Mouse (Mus musculus): ENCODE results near the gene Ptprt. TPM values are rescaled to one million over a fixed set of nuclear protein-coding genes. Genes with fewer than 3 reads are reported as not detected.

Ptprt gene
- polyA plus RNA-seq, 1 experiment from 2014 or later = 0.77 TPM

GRCm38 (mm10) chr2:161709316-161709715 lies 951.6 kb downstream of the Ptprt start:
- WGBS = 89% methylated on average over 5 of the region's 5 CpGs
- H3K4me1 ChIP-seq (ENCODE audit: control insufficient read depth, insufficient read depth, low read length) = peaks cover 2% of the 10 kb centered on the region; the same call in 1 of the 2 replicates
- H3K9me3 ChIP-seq (ENCODE audit: control insufficient read depth, low read length) = no peaks in the 10 kb centered on the region
- no peaks in the 10 kb centered on the region for H3K36me3 ChIP-seq (ENCODE audit: control insufficient read depth, insufficient read depth, low read length)
- no peak overlapping the region for H3K4me2 ChIP-seq
- H3K27me3 ChIP-seq (ENCODE audit: control insufficient read depth, insufficient read depth, low read length) = peaks cover 13% of the 10 kb centered on the region; the same call in 1 of the 2 replicates
- no peak overlapping the region for H3K27ac ChIP-seq (ENCODE audit: low read depth, low read length)
- DNase-seq (ENCODE audit: low spot score, missing footprints) (no peak), ATAC-seq (ENCODE audit: low FRiP score) (no peak)
- no peak overlapping the region for H3K4me3 ChIP-seq (ENCODE audit: low read depth, low read length)
- H3K9ac ChIP-seq (ENCODE audit: low read length) = no peak overlapping the region

- DNase-seq (ENCODE audit: low spot score, missing footprints) (no peak), ATAC-seq (ENCODE audit: low FRiP score) (no peak)
- peaks cover 12% of the 10 kb centered on the region; the same call in 1 of the 2 replicates for H3K27me3 ChIP-seq (ENCODE audit: control insufficient read depth, insufficient read depth, low read length)
- H3K4me2 ChIP-seq = no peak overlapping the region
- H3K4me1 ChIP-seq (ENCODE audit: control insufficient read depth, insufficient read depth, low read length) = peaks cover 2% of the 10 kb centered on the region; the same call in 1 of the 2 replicates
- WGBS = 83% methylated on average over 7 of the region's 7 CpGs
- H3K9me3 ChIP-seq (ENCODE audit: control insufficient read depth, low read length) = no peaks in the 10 kb centered on the region
- H3K9ac ChIP-seq (ENCODE audit: low read length) = no peak overlapping the region
- H3K27ac ChIP-seq (ENCODE audit: low read depth, low read length) = no peak overlapping the region
- H3K4me3 ChIP-seq (ENCODE audit: low read depth, low read length) = no peak overlapping the region
- no peaks in the 10 kb centered on the region for H3K36me3 ChIP-seq (ENCODE audit: control insufficient read depth, insufficient read depth, low read length)
Observed at GRCm38 (mm10) chr2:161706386-161706915, 954.5 kb downstream of the Ptprt start.

- Histone ChIP-seq H3K4me2 (no peak overlapping the region), H3K9ac (ENCODE audit: low read length) (no peak overlapping the region), H3K9me3 (ENCODE audit: control insufficient read depth, low read length) (no peaks in the 10 kb centered on the region), H3K27me3 (ENCODE audit: control insufficient read depth, insufficient read depth, low read length) (peaks cover 12% of the 10 kb centered on the region; the same call in 1 of the 2 replicates), H3K4me1 (ENCODE audit: control insufficient read depth, insufficient read depth, low read length) (peaks cover 2% of the 10 kb centered on the region; the same call in 1 of the 2 replicates), H3K27ac (ENCODE audit: low read depth, low read length) (no peak overlapping the region), H3K4me3 (ENCODE audit: low read depth, low read length) (no peak overlapping the region), H3K36me3 (ENCODE audit: control insufficient read depth, insufficient read depth, low read length) (no peaks in the 10 kb centered on the region)
- ATAC-seq (ENCODE audit: low FRiP score) (no peak), DNase-seq (ENCODE audit: low spot score, missing footprints) (no peak)
- WGBS = 16% methylated on average over 8 of the region's 8 CpGs
Observed at GRCm38 (mm10) chr2:161704811-161705210, 956.1 kb downstream of the Ptprt start.

GRCm38 (mm10) chr2:161704410-161704809 lies 956.5 kb downstream of the Ptprt start:
- WGBS = 33% methylated on average over 9 of the region's 9 CpGs
- Histone ChIP-seq H3K27ac (ENCODE audit: low read depth, low read length) (no peak overlapping the region), H3K9ac (ENCODE audit: low read length) (no peak overlapping the region), H3K4me1 (ENCODE audit: control insufficient read depth, insufficient read depth, low read length) (peaks cover 2% of the 10 kb centered on the region; the same call in 1 of the 2 replicates), H3K4me2 (no peak overlapping the region), H3K27me3 (ENCODE audit: control insufficient read depth, insufficient read depth, low read length) (peaks cover 12% of the 10 kb centered on the region; the same call in 1 of the 2 replicates), H3K36me3 (ENCODE audit: control insufficient read depth, insufficient read depth, low read length) (no peaks in the 10 kb centered on the region), H3K4me3 (ENCODE audit: low read depth, low read length) (no peak overlapping the region), H3K9me3 (ENCODE audit: control insufficient read depth, low read length) (no peaks in the 10 kb centered on the region)
- DNase-seq (ENCODE audit: low spot score, missing footprints) (no peak), ATAC-seq (ENCODE audit: low FRiP score) (no peak)

GRCm38 (mm10) chr2:161695819-161696218 lies 965.1 kb downstream of the Ptprt start:
- H3K27ac ChIP-seq (ENCODE audit: low read depth, low read length) = no peak overlapping the region
- H3K4me3 ChIP-seq (ENCODE audit: low read depth, low read length) = no peak overlapping the region
- H3K27me3 ChIP-seq (ENCODE audit: control insufficient read depth, insufficient read depth, low read length) = no peaks in the 10 kb centered on the region; the same call in 1 of the 2 replicates
- H3K4me1 ChIP-seq (ENCODE audit: control insufficient read depth, insufficient read depth, low read length) = no peaks in the 10 kb centered on the region
- ATAC-seq (ENCODE audit: low FRiP score) (no peak), DNase-seq (ENCODE audit: low spot score, missing footprints) (no peak)
- H3K4me2 ChIP-seq = no peak overlapping the region
- H3K36me3 ChIP-seq (ENCODE audit: control insufficient read depth, insufficient read depth, low read length) = no peaks in the 10 kb centered on the region
- no peaks in the 10 kb centered on the region for H3K9me3 ChIP-seq (ENCODE audit: control insufficient read depth, low read length)
- 87% methylated on average over 8 of the region's 8 CpGs for WGBS
- no peak overlapping the region for H3K9ac ChIP-seq (ENCODE audit: low read length)

GRCm38 (mm10) chr2:161668302-161668986 lies 992.5 kb downstream of the Ptprt start:
- ATAC-seq (ENCODE audit: low FRiP score) = peak; percentile 62; the same call in 1 of the 2 replicates

GRCm38 (mm10) chr2:161661912-161662311 lies 999.0 kb downstream of the Ptprt start:
- H3K4me3 ChIP-seq (ENCODE audit: low read depth, low read length) = no peak overlapping the region
- WGBS = 38% methylated on average over 5 of the region's 5 CpGs
- no peak for DNase-seq (ENCODE audit: low spot score, missing footprints)
- no peak overlapping the region for H3K9ac ChIP-seq (ENCODE audit: low read length)
- no peaks in the 10 kb centered on the region for H3K27me3 ChIP-seq (ENCODE audit: control insufficient read depth, insufficient read depth, low read length)
- H3K9me3 ChIP-seq (ENCODE audit: control insufficient read depth, low read length) = no peaks in the 10 kb centered on the region
- H3K4me2 ChIP-seq = no peak overlapping the region
- H3K36me3 ChIP-seq (ENCODE audit: control insufficient read depth, insufficient read depth, low read length) = no peaks in the 10 kb centered on the region
- no peak overlapping the region for H3K27ac ChIP-seq (ENCODE audit: low read depth, low read length)
- H3K4me1 ChIP-seq (ENCODE audit: control insufficient read depth, insufficient read depth, low read length) = no peaks in the 10 kb centered on the region
- no peak for ATAC-seq (ENCODE audit: low FRiP score)

More at GRCm38 (mm10) chr2:161668302-161668986, 992.5 kb downstream of the Ptprt start:
- H3K27me3 ChIP-seq (ENCODE audit: control insufficient read depth, insufficient read depth, low read length) = no peaks in the 10 kb centered on the region
- no peaks in the 10 kb centered on the region for H3K4me1 ChIP-seq (ENCODE audit: control insufficient read depth, insufficient read depth, low read length)
- no peak for DNase-seq (ENCODE audit: low spot score, missing footprints)
- H3K27ac ChIP-seq (ENCODE audit: low read depth, low read length) = no peak overlapping the region
- H3K4me2 ChIP-seq = no peak overlapping the region
- no peak overlapping the region for H3K4me3 ChIP-seq (ENCODE audit: low read depth, low read length)
- H3K9me3 ChIP-seq (ENCODE audit: control insufficient read depth, low read length) = no peaks in the 10 kb centered on the region
- no peaks in the 10 kb centered on the region for H3K36me3 ChIP-seq (ENCODE audit: control insufficient read depth, insufficient read depth, low read length)
- H3K9ac ChIP-seq (ENCODE audit: low read length) = no peak overlapping the region
- 75% methylated on average over 12 of the region's 12 CpGs for WGBS

- Histone ChIP-seq H3K27ac (ENCODE audit: low read depth, low read length) (no peak overlapping the region), H3K36me3 (ENCODE audit: control insufficient read depth, insufficient read depth, low read length) (no peaks in the 10 kb centered on the region), H3K4me2 (no peak overlapping the region), H3K4me1 (ENCODE audit: control insufficient read depth, insufficient read depth, low read length) (no peaks in the 10 kb centered on the region), H3K4me3 (ENCODE audit: low read depth, low read length) (no peak overlapping the region), H3K9me3 (ENCODE audit: control insufficient read depth, low read length) (no peaks in the 10 kb centered on the region), H3K27me3 (ENCODE audit: control insufficient read depth, insufficient read depth, low read length) (no peaks in the 10 kb centered on the region), H3K9ac (ENCODE audit: low read length) (no peak overlapping the region)
- ATAC-seq (ENCODE audit: low FRiP score) (no peak), DNase-seq (ENCODE audit: low spot score, missing footprints) (no peak)
- WGBS = 49% methylated on average over 4 of the region's 4 CpGs
Observed at GRCm38 (mm10) chr2:161660827-161661226, 1000.1 kb downstream of the Ptprt start.

GRCm38 (mm10) chr2:161657046-161657445 lies 1003.9 kb downstream of the Ptprt start:
- Histone ChIP-seq H3K27ac (ENCODE audit: low read depth, low read length) (no peak overlapping the region), H3K4me3 (ENCODE audit: low read depth, low read length) (no peak overlapping the region), H3K4me2 (no peak overlapping the region), H3K4me1 (ENCODE audit: control insufficient read depth, insufficient read depth, low read length) (no peaks in the 10 kb centered on the region), H3K9me3 (ENCODE audit: control insufficient read depth, low read length) (no peaks in the 10 kb centered on the region), H3K36me3 (ENCODE audit: control insufficient read depth, insufficient read depth, low read length) (no peaks in the 10 kb centered on the region), H3K27me3 (ENCODE audit: control insufficient read depth, insufficient read depth, low read length) (no peaks in the 10 kb centered on the region), H3K9ac (ENCODE audit: low read length) (no peak overlapping the region)
- DNase-seq (ENCODE audit: low spot score, missing footprints) (no peak), ATAC-seq (ENCODE audit: low FRiP score) (no peak)
- WGBS = 80% methylated on average over 4 of the region's 4 CpGs

Data from midbrain, embryonic 11.5 days (tissue).